Mouse (Mus musculus) olfactory bulb, adult 2 months (tissue): Measurements from ENCODE around the gene Frmd8.

Experiments
- CTCF ChIP-seq: fragments of 200-500 bp; IDR thresholded peaks from 2 replicates; pipeline ENCODE4 v1.5.1; 2012; ENCODE audit warnings: low read depth, mild to moderate bottlenecking, low read length, moderate library complexity; ENCODE audit not compliant: insufficient read depth
- POLR2A ChIP-seq: fragments of 200-500 bp; IDR thresholded peaks from 2 replicates; pipeline ENCODE4 v1.6.1; 2012; ENCODE audit warnings: mild to moderate bottlenecking, low read depth, low read length, moderate library complexity; ENCODE audit not compliant: insufficient read depth

- TF ChIP-seq CTCF = peak; percentile 78
- TF ChIP-seq POLR2A = no peak
Measured at GRCm38 (mm10) chr19:5923990-5924712, 49.1 kb upstream of the Frmd8 start.
